Mouse (Mus musculus) bone marrow, adult 2 months (tissue): ENCODE results near the gene Gm27027. TPM values are rescaled to one million over a fixed set of nuclear protein-coding genes. Genes with fewer than 3 reads are reported as not detected.

Source experiments
- H3K27ac ChIP-seq: fragments of 200-500 bp; 2 replicates; pipeline ENCODE4 v1.5.1; 2012; ENCODE audit warnings: low read depth, mild to moderate bottlenecking, control low read depth, inconsistent platforms, low read length; ENCODE audit not compliant: control insufficient read depth, poor library complexity, insufficient read depth
- H3K4me1 ChIP-seq: fragments of 200-500 bp; 2 replicates; pipeline ENCODE4 v1.6.1; 2011; ENCODE audit warnings: low read length; ENCODE audit not compliant: control insufficient read depth, insufficient read depth
- H3K4me3 ChIP-seq: fragments of 200-500 bp; replicated peaks from 2 replicates; pipeline ENCODE3; 2011; ENCODE audit warnings: mild to moderate bottlenecking, low read depth, low read length, control low read depth; ENCODE audit not compliant: control insufficient read depth
- CTCF ChIP-seq: fragments of 200-500 bp; IDR thresholded peaks from 2 replicates; pipeline ENCODE4 v1.5.1; 2011; ENCODE audit warnings: low read length, control low read depth; ENCODE audit not compliant: control insufficient read depth, insufficient read depth
- POLR2A ChIP-seq: fragments of 200-500 bp; IDR thresholded peaks from 2 replicates; pipeline ENCODE4 v1.6.1; 2011; ENCODE audit warnings: low read depth, mild to moderate bottlenecking, control low read depth, low read length, borderline replicate concordance; ENCODE audit not compliant: control insufficient read depth
- WGBS: fragments of 180-500 bp; shearing (Covaris S2); methylation state at CpG from one replicate; pipeline ENCODE4 v1.1.7; 2018; 5-methylcytosine and 5-hydroxymethylcytosine counted together
- polyA plus RNA-seq: library from polyadenylated mRNA; stranded (reverse); fragments of >200 nt; gene quantifications from 2 replicates; pipeline ENCODE4 v1.2.4, GENCODE M21; 2011; ENCODE audit warnings: low replicate concordance; ENCODE audit not compliant: missing spikeins, insufficient read depth, insufficient read length

Gene Gm27027
- polyA plus RNA-seq, 1 experiment: not detected

DNA sequence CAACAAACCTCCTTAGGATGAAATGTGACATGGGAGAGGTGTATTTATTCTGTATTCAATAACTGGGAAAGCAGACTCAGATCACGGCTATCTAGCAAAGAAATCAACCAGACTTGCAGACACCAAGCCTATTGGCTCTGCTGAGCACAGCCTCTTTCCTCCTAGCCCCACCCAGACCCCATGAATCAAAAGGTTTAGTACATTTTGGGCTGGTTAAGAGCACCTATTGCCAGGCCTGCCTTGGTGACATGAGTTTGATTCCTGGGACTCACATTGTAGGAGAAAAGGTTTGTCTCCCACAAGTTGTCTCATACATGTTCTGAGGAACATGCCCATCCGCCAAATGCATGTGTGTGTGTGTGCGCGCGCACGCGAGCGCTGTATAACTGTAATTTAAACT, 70.0 kb downstream of the Gm27027 start:
- no peak overlapping the region for H3K27ac ChIP-seq
- 92% methylated on average over 8 of the region's 8 CpGs for WGBS
- no peak for TF ChIP-seq CTCF
- no peak for TF ChIP-seq POLR2A
- no peak overlapping the region for H3K4me3 ChIP-seq
- no peaks in the 10 kb centered on the region for H3K4me1 ChIP-seq

DNA sequence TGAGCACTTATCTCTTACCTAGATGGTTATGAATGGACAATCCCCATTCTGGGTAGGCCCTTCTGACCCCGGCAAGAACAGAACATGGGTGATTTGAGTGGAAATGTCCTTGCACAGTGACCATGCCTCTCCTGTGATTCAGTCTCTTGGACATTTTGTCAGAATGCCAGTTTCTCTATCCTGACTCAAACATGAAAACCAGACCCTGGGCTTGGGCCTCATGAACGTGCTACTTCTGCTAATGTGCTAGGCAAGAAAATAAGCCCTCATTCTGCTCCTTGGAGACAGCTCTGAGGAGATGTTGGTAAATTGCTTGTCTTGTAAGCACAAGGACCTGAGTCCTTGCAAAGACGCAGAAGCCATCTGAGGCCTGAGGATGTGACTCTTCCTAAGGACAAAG, 77.1 kb downstream of the Gm27027 start:
- TF ChIP-seq POLR2A: no peak
- no peak for TF ChIP-seq CTCF
- no peak overlapping the region for H3K27ac ChIP-seq
- WGBS: 74% methylated on average over 3 of the region's 3 CpGs
- H3K4me3 ChIP-seq: no peak overlapping the region
- no peaks in the 10 kb centered on the region for H3K4me1 ChIP-seq

DNA sequence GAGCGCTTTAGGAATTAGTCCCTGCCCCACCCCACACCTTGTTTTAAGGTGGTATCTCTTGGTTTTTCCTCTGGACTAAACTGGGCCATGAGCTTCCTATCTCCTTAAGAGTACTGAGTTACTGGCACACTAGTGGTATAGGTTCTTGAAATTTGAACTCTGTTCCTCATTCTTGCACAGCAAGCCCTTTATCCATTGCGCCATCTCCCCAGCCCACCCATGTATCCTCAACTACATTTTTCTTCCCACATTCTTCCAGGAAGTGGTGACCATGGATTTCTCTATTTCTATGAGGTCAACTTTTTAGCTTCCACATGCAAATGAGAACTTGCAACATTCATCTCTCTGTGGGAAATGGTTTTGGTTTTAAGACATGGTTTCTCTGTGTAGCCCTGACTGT, 82.6 kb downstream of the Gm27027 start:
- H3K4me1 ChIP-seq: no peaks in the 10 kb centered on the region
- TF ChIP-seq CTCF (no peak), POLR2A (no peak)
- no peak overlapping the region for H3K4me3 ChIP-seq
- no peak overlapping the region for H3K27ac ChIP-seq
- WGBS: 64% methylated on average over 2 of the region's 2 CpGs

DNA sequence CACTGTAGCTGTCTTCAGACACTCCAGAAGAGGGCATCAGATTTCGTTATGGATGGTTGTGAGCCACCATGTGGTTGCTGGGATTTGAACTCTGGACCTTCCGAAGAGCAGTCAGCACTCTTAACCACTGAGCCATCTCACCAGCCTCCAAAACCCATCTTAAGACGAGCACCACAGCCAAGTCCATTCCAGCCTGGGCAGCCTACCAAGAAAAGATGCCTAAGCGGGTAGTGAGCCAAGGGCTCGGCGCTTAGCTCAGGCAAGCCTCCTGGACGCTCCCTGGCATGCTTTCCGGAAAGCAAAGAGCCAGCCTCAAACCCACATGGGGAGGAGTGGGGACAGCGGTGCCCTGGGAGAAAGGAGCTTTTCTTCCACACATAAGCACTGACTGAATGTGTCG, 84.2 kb downstream of the Gm27027 start:
- Histone ChIP-seq H3K27ac (no peak overlapping the region), H3K4me1 (no peaks in the 10 kb centered on the region), H3K4me3 (no peak overlapping the region)
- 80% methylated on average over 10 of the region's 10 CpGs for WGBS
- no peak for TF ChIP-seq POLR2A
- no peak for TF ChIP-seq CTCF

DNA sequence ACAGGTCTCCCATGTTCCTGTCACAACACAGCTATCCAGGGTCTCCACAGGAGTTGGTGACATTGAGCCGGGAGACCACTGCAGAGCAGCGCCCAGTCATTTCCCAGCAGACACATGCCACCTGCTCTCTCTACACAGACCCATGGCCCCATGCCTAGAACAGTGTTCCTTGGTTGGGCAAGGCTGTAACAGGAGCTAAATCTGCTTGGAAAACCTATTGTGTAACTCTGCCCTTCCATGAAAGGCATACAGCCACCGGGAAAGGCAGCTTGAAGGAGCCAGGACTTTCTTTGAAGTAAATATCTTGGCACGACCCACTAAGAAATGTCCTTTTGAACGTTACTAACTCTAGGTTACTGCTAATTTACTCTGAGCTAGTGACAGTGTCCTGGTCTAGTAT, 86.4 kb downstream of the Gm27027 start:
- no peak for TF ChIP-seq POLR2A
- WGBS: 60% methylated on average over 5 of the region's 5 CpGs

DNA sequence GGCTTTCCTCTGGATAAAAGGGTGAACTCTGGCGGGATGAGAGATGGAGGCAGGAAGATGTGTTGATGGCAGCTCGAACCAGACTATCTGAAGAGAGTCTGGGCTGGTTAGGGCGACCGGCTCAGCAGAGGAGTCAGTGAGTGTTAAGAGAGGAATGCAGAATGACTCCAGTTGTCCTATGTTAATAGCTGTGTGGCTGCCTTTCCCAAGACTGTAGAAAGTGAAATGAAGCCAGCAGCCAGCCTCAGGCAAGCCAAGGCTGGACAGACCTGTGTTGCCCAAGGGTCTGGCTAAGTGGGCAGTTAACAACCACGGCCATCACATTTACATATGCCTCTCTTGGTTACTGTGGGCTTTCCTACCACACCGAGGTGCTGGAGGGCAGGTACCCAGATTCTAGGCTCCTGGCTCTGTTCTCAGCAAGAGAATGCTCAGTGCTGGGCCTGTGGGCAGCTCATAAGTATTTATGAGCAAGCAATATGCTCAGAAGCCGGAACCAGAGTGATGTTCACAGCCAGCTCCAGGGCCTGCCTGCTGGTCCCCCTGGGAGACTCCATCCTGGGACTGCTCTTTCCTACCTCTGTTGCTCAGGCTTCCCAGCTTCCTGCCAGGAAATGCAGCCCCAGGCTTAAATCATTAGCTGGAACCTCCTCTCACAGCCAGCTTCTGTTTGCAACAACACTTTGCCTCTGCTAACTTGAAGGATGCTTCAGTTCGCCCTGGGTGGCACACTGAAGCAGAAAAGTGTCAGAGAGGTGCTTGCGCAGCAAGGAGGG, 88.4 kb downstream of the Gm27027 start:
- Histone ChIP-seq H3K27ac (no peak overlapping the region), H3K4me3 (no peak overlapping the region), H3K4me1 (no peaks in the 10 kb centered on the region)
- TF ChIP-seq POLR2A (no peak), CTCF (no peak)
- WGBS: 78% methylated on average over 9 of the region's 9 CpGs

More for the DNA sequence above, 86.4 kb downstream of the Gm27027 start:
- Histone ChIP-seq H3K4me1 (no peaks in the 10 kb centered on the region), H3K4me3 (no peak overlapping the region), H3K27ac (no peak overlapping the region)

Other genes with a start within 250 kb of the Gm27027 start
- 6.5 and 10.8 TPM in 2 replicates for gene Ext2, start 173.8 kb downstream of the Gm27027 start, polyA plus RNA-seq
- gene Accs, start 146.4 kb downstream of the Gm27027 start, polyA plus RNA-seq: 5.9 and 6.3 TPM in 2 replicates
- 3.2 TPM in 1 of 2 replicates, not detected in the other for gene Accsl, start 127.2 kb downstream of the Gm27027 start, polyA plus RNA-seq
- 1.6 TPM in 1 of 2 replicates, not detected in the other for gene Gm13889, start 39.2 kb downstream of the Gm27027 start, polyA plus RNA-seq
- gene Alkbh3, start 14.5 kb upstream of the Gm27027 start, polyA plus RNA-seq: 18.0 and 22.5 TPM in 2 replicates
- gene Hsd17b12, start 161.6 kb upstream of the Gm27027 start, polyA plus RNA-seq: 6.1 and 27.0 TPM in 2 replicates